Mouse (Mus musculus) cerebellum, adult 9-11 months (tissue): ENCODE measurements around the gene Ppp1r9a.
A peak's percentile ranks its signal among the peaks of the same experiment; 100 is the strongest.
"Not testable (repeated sequence)": the region's sequence is repeated elsewhere in the genome, so short reads cannot be mapped to it uniquely, and the experiment has no call there.

Source experiments
- DNase-seq: peaks from one replicate; pipeline ENCODE4 v3.0.0; 2022

Ppp1r9a gene

DNA sequence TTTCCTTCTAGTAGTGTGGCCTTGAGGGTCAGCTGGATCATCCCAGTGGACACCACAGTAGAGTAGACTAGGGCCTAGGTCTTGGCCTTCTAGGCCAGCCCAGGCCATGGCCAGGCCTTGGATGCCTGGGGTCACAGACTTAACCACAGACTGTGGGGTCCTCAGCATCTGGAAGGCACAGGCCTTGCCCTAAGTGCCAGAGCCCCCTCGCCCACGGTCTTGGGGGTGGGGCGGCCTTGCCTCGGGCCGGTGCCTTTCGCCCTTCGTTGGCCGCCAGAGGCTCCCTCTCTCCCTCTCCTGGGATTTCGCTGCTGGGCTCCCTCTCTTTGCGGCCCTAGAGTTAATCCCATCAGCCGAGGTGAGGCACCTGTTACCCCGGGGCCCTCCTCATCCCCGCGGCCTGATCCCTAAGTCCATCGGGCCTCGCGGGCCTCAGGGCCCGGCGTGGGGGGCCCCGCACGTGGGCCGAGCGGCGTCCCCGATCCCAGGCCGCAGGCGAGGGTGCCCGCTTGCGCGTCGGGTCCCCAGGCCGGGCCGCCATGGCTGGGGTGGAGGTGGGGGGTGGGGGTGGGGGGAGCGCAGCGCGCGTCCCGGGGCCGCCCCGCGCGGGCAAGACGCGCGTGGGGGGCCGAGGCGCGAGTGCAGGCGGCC, at the start of gene Ppp1r9a:
Gene Ppp1r9a, plus strand, starts transcription at position 244 of the 651 bp plus-strand sequence.
- DNase-seq, result peak; percentile 70

DNA sequence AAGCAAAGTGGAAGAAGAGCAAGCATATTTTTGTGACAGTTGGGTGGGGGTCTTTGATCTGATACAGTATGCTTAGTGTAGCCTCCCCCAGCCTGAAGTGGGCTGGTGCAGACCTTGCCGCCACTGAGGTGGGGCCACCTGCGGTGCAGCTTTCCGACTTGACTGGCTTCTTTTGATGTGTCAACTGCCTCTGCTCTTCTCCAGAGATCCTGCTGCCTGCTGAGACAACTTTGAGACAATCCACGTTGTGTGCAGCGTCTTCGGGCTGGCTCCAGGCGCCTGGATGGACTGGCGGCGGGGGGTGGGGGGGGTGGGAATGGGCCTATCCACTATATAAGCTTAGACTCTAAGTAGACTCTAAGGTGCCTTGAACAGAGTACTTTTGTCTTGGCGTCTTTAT, 47.5 kb upstream of the Ppp1r9a start:
- DNase-seq, result no peak

DNA sequence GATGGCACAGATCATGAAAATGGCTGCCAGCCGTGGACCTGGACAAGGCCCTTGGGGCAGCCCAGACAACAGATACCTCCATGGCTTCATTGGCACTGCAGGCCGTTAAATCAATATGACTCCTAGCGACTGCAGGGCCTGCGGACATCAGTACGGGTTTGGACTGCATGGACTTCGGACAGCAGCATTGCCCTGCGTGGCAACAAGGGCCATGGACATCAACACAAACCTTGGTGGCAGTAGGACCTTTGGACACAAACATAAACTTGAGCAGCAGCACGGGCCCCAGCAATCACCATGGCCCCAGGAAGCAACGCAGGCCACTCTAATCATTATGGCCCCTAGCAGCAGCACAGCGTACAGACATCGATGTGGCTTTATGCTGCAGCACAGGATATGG, 45.8 kb upstream of the Ppp1r9a start:
- no peak for DNase-seq

DNA sequence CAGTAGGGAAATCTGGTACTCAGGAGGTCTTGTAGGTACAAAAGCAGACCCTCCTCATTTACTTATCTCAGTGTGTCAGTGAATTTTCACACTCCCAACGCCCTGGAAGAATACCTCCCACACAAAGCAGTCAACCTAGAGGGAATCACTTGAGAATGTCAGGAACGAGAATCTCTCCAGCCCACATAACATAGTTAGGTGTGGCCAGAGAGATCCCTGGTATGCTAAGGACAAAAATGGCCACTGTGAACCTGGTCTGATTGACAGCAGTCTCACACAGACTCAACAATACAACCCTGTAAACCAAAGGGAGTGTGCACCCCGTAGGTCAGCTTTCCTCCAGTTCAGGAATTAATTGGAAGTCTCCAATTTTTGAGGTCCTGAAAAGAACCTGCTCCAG, 18.4 kb upstream of the Ppp1r9a start:
- no peak for DNase-seq

DNA sequence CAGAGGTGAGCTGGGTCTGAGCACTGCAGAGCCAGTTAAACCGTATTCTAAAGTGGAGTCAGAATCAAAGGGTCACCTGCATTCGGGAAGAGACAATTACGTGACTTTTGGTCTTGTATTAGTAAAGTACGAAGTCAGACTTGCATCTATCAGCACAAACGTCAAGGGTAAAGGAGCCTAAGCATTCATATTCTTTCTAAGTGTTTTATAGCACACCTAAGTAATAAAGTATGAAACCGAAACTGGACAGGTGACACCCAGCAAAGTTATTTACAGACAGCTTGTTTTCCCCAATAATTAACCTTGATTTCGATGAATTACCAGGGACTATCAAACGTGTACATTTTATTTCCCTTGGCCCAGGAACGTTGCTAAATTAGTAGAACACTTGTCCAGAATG, 13.2 kb upstream of the Ppp1r9a start:
- no peak for DNase-seq

DNA sequence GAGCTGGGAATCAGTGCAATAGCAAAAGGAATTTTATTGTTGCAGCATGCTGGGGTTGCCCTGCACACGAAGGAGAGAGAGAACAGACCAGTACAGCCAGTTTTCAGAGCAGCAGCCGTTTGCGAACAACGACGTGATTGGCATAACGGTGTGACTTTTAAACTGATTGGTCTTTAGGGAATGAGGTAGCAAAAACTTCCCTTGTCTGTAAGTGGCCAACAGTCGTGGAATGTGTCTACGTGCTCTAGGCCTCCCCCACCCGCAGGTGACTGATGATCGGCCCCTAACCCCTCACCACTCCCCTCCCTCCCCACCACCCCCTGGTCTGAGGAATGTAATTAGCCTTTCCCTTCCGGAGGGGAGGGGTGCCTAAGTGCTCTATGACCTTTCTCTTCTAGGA, 10.3 kb upstream of the Ppp1r9a start:
- no peak for DNase-seq

DNA sequence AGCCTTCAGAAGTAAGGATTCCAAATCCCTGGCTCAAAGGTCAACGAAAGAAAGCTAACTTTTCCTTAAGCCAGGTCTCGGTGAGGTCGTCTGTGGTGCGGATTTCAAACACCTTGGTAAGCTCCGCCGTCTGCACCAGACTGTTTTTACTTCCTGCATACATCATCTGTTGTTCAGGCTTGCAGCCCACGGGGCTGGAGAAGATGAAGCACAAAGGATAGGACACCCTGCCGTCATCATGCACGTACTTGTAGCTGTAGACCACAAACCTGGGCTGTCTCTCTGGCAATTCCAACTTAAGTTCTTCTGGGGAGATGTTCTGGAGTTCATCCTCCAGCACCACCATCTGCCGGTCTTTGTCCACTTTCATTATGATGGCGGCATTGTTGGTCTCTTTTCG, 9.4 kb upstream of the Ppp1r9a start:
- DNase-seq, result not testable (repeated sequence)

DNA sequence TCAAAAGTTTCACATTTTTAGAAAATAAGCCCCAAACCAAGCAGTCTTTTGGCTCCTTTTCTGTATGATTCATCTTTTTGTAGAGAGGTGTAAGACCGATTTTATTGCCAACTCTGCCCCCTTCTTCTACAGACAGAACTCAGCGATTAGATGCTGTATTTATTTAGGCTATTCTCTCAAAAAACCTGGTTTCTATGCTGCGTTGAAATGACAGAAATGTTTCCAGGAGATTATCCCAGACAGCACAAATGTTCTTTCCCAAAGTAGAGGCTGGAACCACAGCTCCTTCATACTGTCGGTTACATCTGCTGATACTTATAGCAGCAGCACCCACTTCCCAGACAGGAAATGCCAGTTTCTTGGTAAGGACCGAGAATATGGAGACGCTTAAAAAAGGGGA, 2.8 kb upstream of the Ppp1r9a start:
- DNase-seq, result no peak

DNA sequence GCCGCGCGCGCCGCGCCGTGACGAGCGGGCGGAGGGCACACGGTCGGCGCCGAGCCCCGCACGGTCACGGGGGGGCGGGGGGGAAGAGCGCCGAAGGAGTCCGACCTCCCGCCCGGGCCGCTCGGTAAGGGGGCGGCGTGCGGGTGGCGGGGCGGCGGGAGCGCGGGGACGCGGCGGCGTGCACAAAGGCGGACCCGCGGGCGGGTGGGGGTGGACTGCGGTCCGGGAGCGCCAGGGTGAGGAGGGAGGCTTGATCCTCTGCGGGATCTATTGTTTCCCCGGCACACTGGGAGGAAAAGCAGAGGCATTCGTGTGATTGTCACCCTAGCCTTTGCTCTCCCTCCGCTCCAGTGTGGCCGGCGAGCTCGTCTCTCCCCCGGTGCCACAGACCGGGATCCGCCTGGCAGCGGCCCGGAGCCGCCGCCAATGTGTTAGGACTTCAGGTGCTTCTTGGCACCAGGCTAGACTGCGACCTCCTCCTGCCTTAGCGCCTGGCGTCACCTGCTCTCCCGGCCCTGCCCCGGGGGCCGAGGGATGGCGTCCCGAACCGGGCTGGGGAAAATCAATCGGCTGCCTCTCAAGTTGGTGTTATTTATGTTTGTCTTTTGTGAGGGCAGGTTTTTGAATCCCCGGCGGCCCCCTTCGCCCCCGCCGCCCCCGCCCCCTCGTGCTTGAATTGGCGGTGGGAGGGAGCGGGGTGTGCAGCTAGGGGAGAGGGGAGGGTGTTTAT, 773 bp downstream of the Ppp1r9a start:
- peak; percentile 84 for DNase-seq

DNA sequence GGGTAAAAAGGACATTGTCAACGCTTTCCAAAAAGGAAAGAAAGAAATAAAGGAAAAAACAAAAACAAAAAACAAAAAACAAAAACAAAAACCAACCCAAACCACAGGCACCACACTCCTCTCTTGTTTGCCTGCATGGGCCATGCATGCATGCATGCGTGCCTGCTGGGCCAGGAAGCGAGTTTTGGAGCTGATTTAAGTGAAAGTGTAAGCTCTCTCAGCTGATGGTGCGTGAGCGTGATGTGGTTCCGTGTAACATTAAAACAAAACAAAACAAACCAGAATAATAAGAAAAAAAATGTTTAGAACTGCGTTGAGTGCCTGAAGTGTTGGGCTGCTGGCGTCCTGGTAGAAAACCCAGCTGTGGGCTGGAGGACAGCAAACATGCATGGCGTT, 1.3 kb downstream of the Ppp1r9a start:
- DNase-seq, result peak; percentile 20

DNA sequence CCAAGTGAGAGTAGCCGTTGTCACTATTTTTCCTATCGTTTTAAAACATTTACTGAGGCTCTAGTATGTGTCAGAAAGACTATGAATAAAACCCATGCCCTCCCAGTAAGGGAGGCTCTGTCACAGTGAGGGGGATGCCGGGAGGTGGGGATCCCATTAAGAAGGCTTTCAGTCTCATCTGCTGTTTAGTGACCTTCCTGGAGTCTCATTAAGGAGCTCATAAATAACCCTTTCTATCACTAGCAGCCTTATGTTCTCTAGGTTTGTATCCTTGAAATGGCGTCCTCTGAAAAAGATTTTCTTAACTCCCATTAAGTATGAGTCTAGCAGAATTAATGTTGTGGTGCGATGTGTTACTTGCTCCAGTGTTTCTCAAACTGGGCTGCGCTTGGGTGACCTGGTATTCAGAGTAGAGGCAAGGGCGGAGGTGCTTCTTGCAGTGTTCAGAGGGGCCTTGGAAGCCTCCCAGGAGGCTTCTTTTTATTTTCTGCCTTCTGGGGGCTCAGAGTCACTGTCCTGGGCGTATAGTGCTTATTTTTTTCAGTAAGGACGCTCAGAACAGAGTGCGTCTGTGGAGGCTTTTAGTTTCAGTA, 7.4 kb downstream of the Ppp1r9a start:
- DNase-seq, result no peak

DNA sequence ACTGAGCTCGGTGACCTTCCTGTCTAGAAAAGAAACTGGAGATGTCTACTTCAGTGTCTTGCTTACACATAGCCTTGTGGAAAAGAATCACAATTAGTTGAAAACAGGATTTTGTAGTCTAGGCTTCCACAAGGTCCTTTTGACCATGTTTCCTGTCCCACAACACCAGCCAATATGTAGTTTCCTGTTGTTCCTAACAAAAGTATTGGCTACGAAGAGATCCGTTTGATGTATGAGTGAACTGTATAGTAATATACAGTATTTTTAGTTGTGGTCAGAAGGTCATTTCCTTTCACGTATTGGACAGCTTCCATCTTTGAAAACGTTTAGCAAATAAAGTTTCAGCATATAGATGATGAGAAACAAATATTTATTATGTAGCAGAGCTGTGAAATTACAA, 15.8 kb downstream of the Ppp1r9a start:
- DNase-seq, result no peak

DNA sequence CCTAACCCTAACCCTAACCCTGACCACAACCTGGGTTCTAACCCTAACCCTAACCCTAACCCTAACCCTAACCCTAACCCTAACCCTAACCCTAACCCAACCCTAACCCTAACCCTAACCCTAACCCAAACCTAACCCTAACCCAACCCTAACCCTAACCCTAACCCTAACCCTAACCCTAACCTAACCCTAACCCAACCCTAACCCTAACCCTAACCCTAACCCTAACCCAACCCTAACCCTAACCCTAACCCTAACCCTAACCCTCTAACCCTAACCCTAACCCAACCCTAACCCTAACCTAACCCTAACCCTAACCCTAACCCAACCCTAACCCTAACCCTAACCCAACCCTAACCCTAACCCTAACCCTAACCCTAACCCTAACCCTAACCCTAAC, 21.1 kb downstream of the Ppp1r9a start:
- not testable (repeated sequence) for DNase-seq

DNA sequence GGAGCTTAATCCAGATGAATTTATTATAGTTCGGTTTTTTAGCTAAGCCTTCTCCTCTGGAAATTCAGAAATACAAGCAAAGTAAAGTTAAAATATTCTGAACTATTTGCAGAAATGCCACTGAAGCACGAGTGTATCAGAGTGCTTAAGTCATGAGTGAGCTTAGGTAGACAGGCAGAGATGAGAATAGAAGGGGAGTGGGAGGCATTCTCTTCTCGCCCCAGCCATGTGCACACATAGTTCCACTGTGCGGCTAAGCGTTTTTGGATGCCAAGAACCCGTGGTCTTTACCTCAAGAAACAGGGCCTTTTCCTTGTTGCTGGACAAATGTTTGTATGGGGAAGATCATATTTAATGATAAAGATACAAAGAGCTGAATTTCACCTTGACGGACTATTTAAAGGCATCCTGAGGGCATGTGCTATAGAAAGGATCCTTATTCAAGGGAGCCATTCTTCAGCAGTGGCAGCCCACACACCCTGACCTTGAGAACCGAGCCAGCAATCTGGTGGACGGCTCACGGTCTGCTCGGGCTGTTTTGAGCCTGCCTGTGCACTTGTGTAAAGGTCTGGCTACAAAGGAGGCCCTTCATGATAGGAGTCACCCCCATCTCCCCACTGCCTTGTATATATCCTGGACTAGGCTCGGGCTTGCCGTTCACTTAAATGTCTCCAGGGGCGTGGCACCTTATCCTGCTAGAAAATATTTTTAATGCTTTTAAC, 23.4 kb downstream of the Ppp1r9a start:
- DNase-seq, result no peak

DNA sequence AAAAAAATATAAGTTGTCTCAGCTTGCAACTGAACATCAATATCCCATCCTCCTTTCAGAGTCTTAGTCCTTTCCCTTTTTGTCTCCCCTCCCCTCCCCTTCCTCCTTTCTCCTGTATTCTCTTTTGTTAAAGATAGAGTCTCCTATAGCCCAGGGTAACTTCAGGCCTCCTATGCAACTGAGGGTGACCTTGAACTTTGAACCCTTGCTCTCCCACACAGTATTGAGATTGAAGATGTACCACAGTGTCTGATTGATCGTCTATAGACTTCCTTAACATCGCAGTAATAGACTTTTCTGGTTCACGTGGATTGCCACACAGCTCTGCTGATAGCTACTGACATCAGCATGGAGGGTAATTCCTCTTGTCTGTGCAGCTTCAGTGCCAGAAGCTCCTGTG, 27.6 kb downstream of the Ppp1r9a start:
- DNase-seq, result no peak

DNA sequence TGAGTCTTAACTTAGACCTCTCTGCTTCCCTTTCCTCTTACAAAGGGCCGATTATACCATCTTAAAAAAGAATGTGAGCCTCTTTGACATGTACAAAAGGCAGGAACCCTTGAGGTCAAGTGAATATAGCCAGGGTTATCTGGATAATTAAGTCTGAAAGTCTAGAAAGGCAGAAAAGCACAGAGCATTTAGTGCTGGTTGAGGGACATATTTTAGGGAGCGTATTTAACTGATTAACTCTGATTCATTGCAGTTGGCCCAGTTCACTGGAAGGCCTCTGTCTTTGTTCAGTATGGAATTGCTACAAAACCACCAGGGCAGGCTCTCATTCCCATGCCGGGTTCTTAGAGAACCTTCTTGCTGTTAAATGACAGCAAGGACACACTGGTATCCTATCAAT, 36.2 kb downstream of the Ppp1r9a start:
- DNase-seq, result no peak

DNA sequence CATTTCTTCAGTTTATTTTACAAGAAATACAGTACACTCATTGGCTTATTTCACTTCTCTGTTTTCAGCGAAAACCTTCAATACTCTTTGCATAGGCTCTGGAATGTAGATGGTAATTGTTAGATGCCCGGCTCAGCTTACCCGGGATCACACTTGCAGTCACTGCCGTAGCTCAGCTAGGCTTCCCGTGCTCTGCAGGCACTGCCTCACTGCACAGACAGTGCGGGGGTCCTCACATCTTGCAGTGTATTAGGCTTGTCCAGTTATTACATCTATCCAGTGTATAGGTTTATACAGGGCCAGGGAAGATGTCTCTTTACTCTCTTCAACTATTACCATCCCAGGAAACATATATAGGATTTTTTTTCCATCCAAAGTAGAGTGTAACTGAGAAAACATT, 37.4 kb downstream of the Ppp1r9a start:
- DNase-seq, result no peak

DNA sequence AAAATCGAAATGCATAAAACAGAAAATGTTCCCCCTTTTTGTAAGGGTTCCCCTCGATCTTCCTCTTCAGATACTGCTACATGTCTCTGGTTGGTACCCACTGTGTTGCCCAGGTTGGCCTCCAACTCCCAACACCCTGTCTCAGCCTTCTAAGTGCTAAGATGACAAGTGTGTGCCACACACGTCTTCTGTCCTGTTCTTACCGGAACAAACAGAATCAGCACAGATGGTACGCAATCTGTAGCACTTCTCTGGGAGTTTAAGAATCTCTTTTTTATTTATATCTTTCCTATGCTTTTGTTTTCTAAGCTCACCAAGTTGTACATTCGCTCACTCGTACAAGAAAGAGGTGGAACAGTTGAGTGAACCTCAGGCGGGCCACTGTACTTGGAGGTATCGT, 37.9 kb downstream of the Ppp1r9a start:
- no peak for DNase-seq

DNA sequence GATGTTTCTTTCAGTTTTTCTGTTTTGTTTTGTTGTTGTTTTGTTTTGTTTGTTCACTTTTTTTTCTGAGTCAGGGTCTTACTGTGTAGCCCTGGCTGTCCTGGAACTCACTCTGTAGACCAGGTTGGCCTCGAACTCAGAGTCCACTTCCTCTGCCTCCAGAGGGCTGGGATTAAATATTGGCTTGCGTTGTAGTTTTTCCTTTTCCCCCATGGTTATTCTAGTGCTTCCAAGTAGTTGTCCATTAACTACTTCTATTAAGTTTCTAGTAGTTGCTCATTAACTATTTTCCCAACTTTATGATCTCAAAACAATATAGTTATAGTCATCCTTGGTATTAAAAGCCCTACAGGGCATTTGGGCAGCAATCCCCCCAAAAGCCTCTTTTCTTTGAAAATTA, 41.1 kb downstream of the Ppp1r9a start:
- DNase-seq, result no peak

DNA sequence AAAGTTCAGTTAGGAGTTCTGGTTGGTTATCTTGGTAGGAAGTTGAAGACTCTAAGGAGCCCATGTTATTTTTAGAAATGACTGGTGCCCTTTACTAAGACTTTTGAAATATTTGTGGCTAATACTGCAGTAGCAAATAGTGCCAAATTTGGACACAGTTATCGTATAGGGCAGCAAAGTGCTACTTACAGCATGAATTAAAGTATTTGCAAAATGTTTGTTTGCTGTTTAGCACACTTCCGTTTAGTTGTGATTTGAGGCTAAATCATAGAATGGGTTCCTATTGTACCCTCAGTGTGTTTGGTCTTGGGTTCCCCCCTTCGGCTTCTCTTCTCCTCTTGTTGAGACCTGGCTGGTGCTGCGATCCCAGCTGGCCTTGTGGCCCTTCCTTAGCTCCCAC, 45.3 kb downstream of the Ppp1r9a start:
- DNase-seq, result no peak

DNA sequence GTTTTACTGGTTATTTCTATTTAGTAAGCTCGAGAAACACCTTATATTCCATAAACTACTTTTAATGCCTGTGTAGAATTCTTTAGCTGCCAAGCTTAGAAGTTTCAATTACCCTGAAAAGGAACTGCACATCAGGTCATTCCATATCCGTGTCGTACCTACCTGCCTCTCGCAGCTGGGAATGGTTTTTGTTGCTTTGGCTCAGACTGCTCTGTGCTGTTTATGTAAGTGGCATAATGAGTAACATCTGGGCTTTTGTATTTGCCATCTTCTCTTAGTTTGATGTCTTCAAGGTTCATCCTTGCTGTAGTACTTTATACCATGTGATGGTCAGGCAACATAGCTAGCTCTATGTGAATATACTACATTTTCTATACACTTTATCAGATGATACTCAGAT, 47.0 kb downstream of the Ppp1r9a start:
- no peak for DNase-seq

DNA sequence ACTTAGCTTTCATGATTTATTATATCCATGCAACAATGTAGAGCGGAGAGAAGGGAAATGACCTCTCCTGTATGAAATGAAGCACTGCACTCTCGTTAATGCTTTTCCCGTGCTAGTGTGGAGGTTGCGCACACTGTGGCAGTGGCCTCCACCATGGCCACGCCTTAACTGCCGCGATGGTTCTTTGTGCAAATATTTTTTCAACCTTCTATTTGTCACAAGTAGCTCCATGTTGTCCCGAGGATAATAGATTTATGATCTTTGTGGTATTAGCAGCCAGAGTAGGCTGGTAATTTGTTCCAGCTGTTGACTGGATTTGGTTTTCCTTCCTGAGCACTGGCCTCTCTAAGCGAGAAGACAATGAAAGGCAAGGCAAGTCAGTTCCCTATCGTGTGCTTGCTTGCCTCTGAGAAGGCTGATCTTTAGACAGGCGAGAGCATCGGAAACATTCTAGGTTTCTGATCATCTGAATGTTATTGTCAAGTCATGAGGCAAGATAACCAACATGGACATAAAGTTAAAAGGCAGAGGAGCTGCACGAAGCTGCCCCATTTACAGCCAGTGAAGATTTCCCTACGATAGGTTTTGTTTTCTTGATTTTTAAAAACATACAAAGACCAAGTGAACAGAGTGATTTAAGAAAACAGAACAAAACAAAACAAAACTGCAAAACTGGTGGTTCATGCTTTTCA, 50.5 kb downstream of the Ppp1r9a start:
- DNase-seq, result no peak

DNA sequence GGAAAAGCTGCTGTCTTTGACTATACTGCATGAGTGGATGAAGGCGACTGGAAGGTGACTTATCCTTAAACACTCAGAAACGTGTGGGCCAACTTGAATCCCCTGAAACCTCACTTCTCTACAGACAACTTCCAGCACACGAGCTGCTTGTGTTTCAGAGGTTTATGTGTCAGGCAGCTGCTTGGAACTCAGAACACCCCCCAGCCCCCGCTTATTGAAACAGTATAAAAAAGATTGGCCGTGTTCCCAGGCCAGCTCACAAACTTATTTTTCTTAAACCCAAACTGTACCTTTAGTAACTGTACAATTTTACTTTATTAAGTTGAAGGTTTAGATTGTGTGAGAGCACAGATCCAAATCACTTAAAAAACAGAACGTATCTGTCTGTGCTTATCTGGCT, 53.9 kb downstream of the Ppp1r9a start:
- no peak for DNase-seq
